Mouse (Mus musculus) liver, embryonic 14.5 days (tissue): ENCODE results near the gene Ccn5. TPM values are rescaled to one million over a fixed set of nuclear protein-coding genes. Genes with fewer than 3 reads are reported as not detected.

Experiments used
- ATAC-seq: fragments of 200-750 bp; cut with Nextera tagmentation; 2 replicates; pipeline ENCODE4 v1.8.0; 2017; ENCODE audit warnings: moderate number of reproducible peaks, mild to moderate bottlenecking, moderate library complexity; ENCODE audit not compliant: insufficient read depth
- DNase-seq, 3 experiments: peaks; one replicate each; pipeline ENCODE4 v3.0.0-alpha.2; 2012 to 2013; ENCODE audit warnings: low read depth in 3 of 3, low spot score in 3 of 3
- H3K27ac ChIP-seq: fragments of 300-500 bp; sonication (generic); 2 replicates; pipeline ENCODE4 v1.5.1; 2014; ENCODE audit warnings: moderate library complexity, mild to moderate bottlenecking, control low read depth, inconsistent platforms
- H3K27me3 ChIP-seq: fragments of 300-500 bp; sonication (generic); 2 replicates; pipeline ENCODE4 v1.6.1; 2014; ENCODE audit warnings: mild to moderate bottlenecking, low read length, moderate library complexity; ENCODE audit not compliant: control insufficient read depth, insufficient read depth
- H3K36me3 ChIP-seq: fragments of 300-500 bp; sonication (generic); replicated peaks from 2 replicates; pipeline ENCODE4 v1.6.1; 2014; ENCODE audit warnings: low read depth; ENCODE audit not compliant: control insufficient read depth, insufficient read depth
- H3K4me1 ChIP-seq, 2 experiments: fragments of 200-500 bp in 1 of 2; fragments of 300-500 bp in 1 of 2; sonication (generic) in 1 of 2; replicated peaks; 2 replicates each; pipeline ENCODE4 v1.6.1; 2012 to 2014; ENCODE audit warnings: antibody characterized with exemption in 1 of 2, inconsistent platforms in 1 of 2, low read length in 1 of 2; ENCODE audit not compliant: control insufficient read depth in 2 of 2, insufficient read depth in 2 of 2
- H3K4me2 ChIP-seq: fragments of 300-500 bp; sonication (generic); 2 replicates; pipeline ENCODE4 v1.6.1; 2014; ENCODE audit warnings: low read depth, mild to moderate bottlenecking, control low read depth, moderate library complexity
- H3K4me3 ChIP-seq, 2 experiments: fragments of 200-500 bp in 1 of 2; fragments of 300-500 bp in 1 of 2; sonication (generic) in 1 of 2; 2 replicates each; pipeline ENCODE4 v1.5.1; 2012 to 2014; ENCODE audit warnings: low read depth in 2 of 2, low read length in 2 of 2, mild to moderate bottlenecking in 2 of 2, control low read depth in 1 of 2, inconsistent platforms in 1 of 2, moderate library complexity in 1 of 2; ENCODE audit not compliant: insufficient read depth in 1 of 2
- H3K9ac ChIP-seq: fragments of 300-500 bp; sonication (generic); replicated peaks from 2 replicates; pipeline ENCODE4 v1.6.1; 2014; ENCODE audit warnings: mild to moderate bottlenecking, control low read depth, moderate library complexity
- H3K9me3 ChIP-seq: fragments of 300-500 bp; sonication (generic); 2 replicates; pipeline ENCODE4 v1.6.1; 2016; ENCODE audit warnings: low read length, mixed read lengths; ENCODE audit not compliant: control insufficient read depth
- CTCF ChIP-seq: IDR thresholded peaks from 2 replicates; pipeline ENCODE4 v1.5.1; 2016; ENCODE audit warnings: antibody characterized with exemption, low read depth, control low read depth
- EP300 ChIP-seq: IDR thresholded peaks from 2 replicates; pipeline ENCODE4 v1.6.1; 2016; ENCODE audit warnings: antibody characterized with exemption, low read depth
- WGBS: fragments of 180-500 bp; shearing (Covaris S2); extraction: QIAGEN DNeasy Blood & Tissue Kit; methylation state at CpG from one replicate; pipeline ENCODE4 v1.1.7; 2014; ENCODE audit not compliant: insufficient replicate concordance; 5-methylcytosine and 5-hydroxymethylcytosine counted together
- polyA plus RNA-seq, 2 experiments: library from polyadenylated mRNA; depleted of rRNA in 1 of 2; stranded (reverse) in 1 of 2; unstranded in 1 of 2; fragments of >200 nt; fragmentation: Nextera tagmentation in 1 of 2; extraction: Ambion mirVana in 1 of 2; gene quantifications; 2 replicates each; pipeline versions ENCODE4 v1.2.1 to v1.2.3; 2012 to 2014

Gene Ccn5
- polyA plus RNA-seq, 2 experiments = 0.11 TPM; not detected in 1

DNA sequence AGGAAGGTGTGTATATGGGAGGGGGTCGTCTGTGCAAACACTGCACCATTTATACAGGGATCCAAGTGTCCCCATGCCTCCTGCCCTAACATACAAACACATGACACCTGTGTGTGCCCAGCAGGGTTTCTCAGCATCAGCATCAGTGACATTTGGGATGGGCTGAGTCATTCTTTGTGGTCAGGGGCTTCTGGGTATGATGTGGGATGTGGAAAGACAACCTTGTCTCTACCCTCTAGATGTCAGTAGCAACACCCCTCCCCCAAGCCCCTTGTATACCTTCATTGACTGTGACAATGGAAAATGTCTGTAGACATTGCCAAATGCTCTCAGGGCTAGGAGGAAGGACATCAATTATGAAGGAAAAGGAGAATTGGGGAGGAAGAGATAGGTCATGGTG is 10.5 kb downstream of the Ccn5 start:
- H3K9ac ChIP-seq = no peak overlapping the region
- ATAC-seq (no peak), DNase-seq (no peak)
- no peaks in the 10 kb centered on the region for H3K4me1 ChIP-seq
- no peaks in the 10 kb centered on the region for H3K9me3 ChIP-seq
- H3K27ac ChIP-seq = no peak overlapping the region
- 40% methylated on average over 1 of the region's 1 CpGs for WGBS
- TF ChIP-seq CTCF = no peak
- TF ChIP-seq EP300 = no peak
- no peaks in the 10 kb centered on the region for H3K27me3 ChIP-seq
- H3K36me3 ChIP-seq = no peaks in the 10 kb centered on the region
- H3K4me3 ChIP-seq = no peak overlapping the region
- no peak overlapping the region for H3K4me2 ChIP-seq

DNA sequence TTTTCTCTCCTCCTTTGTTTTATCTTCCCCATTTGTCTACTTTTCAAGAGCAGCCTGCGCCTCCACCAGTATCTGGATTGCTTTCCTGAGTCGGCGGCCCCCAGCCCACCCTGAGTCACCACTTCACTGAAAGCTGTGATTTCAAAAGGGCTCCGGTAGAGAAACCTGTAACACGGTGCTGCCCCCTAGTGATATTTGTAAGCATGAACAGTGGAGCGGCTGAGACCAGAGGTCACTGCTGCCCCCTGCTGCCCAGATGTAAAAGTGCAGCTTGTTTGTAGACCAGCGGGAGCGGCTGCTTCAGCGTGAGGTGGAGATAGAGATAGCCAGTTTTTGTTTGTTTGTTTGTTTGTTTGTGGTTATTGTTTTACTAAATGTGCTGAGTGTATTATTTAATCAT is 17.4 kb downstream of the Ccn5 start:
- Histone ChIP-seq H3K4me3 (no peak overlapping the region), H3K9me3 (no peaks in the 10 kb centered on the region), H3K27ac (no peak overlapping the region), H3K9ac (no peak overlapping the region), H3K4me2 (no peak overlapping the region), H3K4me1 (no peaks in the 10 kb centered on the region), H3K27me3 (no peaks in the 10 kb centered on the region), H3K36me3 (no peaks in the 10 kb centered on the region)
- no peak for TF ChIP-seq EP300
- peak; percentile 99 for TF ChIP-seq CTCF
- 24% methylated on average over 9 of the region's 9 CpGs for WGBS
- DNase-seq (peak; percentile 31 to 44 (median 40)), ATAC-seq (no peak)

DNA sequence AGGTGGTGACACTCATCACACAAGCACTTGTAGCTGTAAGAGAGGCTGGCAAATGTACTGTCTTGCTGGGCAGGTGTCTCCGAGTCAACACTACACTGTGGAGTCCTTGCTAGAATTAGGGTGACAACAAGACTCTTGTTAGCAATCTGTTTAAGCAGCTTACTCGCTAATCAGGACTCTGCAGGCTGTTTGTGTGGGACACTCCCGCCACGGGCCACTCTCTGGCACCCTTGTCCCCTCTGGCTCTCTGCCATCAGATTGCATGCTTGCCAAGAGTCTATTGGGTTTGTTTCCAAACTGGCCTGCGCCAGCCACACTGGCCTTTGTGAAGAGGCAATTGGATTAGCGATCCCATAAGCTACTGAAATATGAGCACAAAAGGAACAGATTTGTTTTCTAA is 18.9 kb downstream of the Ccn5 start:
- H3K9me3 ChIP-seq = no peaks in the 10 kb centered on the region
- no peaks in the 10 kb centered on the region for H3K27me3 ChIP-seq
- H3K27ac ChIP-seq = no peak overlapping the region
- H3K4me3 ChIP-seq = no peak overlapping the region
- H3K4me1 ChIP-seq = no peaks in the 10 kb centered on the region
- ATAC-seq = no peak
- TF ChIP-seq EP300 (no peak), CTCF (no peak)
- no peak for DNase-seq
- no peak overlapping the region for H3K9ac ChIP-seq
- no peak overlapping the region for H3K4me2 ChIP-seq
- H3K36me3 ChIP-seq = no peaks in the 10 kb centered on the region
- WGBS = 48% methylated on average over 6 of the region's 6 CpGs

- no peak for DNase-seq
- Histone ChIP-seq H3K9me3 (no peaks in the 10 kb centered on the region), H3K27me3 (no peaks in the 10 kb centered on the region), H3K9ac (no peak overlapping the region), H3K4me3 (no peak overlapping the region), H3K4me1 (no peaks in the 10 kb centered on the region), H3K4me2 (no peak overlapping the region), H3K36me3 (no peaks in the 10 kb centered on the region), H3K27ac (no peak overlapping the region)
- no peak for ATAC-seq
- no peak for TF ChIP-seq EP300
- no peak for TF ChIP-seq CTCF
- 49% methylated on average over 4 of the region's 4 CpGs for WGBS
Observed at GRCm38 (mm10) chr2:163842043-163842442, 21.4 kb downstream of the Ccn5 start.

DNA sequence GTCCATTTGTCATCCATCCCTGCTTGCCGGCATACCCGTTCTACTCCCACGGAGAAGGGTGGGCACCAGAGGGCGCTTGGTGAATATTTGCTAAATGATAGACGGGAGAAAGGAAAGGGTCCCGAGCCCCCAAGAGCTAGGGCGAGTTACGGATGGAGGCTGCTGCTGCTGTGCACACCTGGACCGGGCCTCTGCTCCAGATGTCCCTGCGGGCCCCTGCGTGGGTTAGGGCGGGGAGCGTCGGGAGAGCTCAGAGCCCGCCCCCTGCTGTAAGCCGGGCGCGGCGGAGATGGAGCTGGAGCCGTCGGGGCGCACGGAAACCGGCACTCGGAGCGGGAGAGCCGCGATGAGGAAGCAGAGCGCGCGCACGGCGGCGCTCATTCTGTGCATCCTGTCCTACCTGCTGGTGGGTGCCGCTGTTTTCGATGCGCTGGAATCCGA is 32.8 kb downstream of the Ccn5 start, which contains the start of gene Kcnk15:
Kcnk15 (plus strand) TSS at position 191 of the 441 bp plus-strand sequence.
- Histone ChIP-seq H3K4me2 (no peak within 1 kb of the TSS), H3K9ac (no peak within 1 kb of the TSS), H3K36me3 (no peaks in the 10 kb centered on the region), H3K4me3 (no peak within 1 kb of the TSS), H3K9me3 (no peaks in the 10 kb centered on the region), H3K27ac (no peak within 1 kb of the TSS), H3K27me3 (peaks cover 33% of the 10 kb centered on the region), H3K4me1 (no peaks in the 10 kb centered on the region)
- no peak for ATAC-seq
- 2% methylated on average over 38 of the region's 38 CpGs for WGBS
- no peak for DNase-seq
- TF ChIP-seq CTCF (no peak; the same call in 1 of the 2 replicates), EP300 (no peak)
